Mouse (Mus musculus) heart, embryonic 12.5 days (tissue): ENCODE data around the gene Wnt4. TPM values are rescaled to one million over a fixed set of nuclear protein-coding genes. Genes with fewer than 3 reads are reported as not detected.

Source experiments
- ATAC-seq: fragments of 200-750 bp; cut with Nextera tagmentation; 2 replicates; pipeline ENCODE4 v1.8.0; 2017; ENCODE audit warnings: moderate TSS enrichment, moderate library complexity; ENCODE audit not compliant: insufficient number of reproducible peaks, low FRiP score
- H3K27ac ChIP-seq: fragments of 300-500 bp; sonication (generic); 2 replicates; pipeline ENCODE4 v1.5.1; 2016; ENCODE audit warnings: mild to moderate bottlenecking, moderate library complexity; ENCODE audit not compliant: poor library complexity, severe bottlenecking
- H3K27me3 ChIP-seq: fragments of 300-500 bp; sonication (generic); replicated peaks from 2 replicates; pipeline ENCODE4 v1.6.1; 2016; ENCODE audit warnings: mild to moderate bottlenecking, moderate library complexity
- H3K36me3 ChIP-seq: fragments of 300-500 bp; sonication (generic); 2 replicates; pipeline ENCODE4 v1.6.1; 2016; ENCODE audit warnings: mild to moderate bottlenecking, moderate library complexity
- H3K4me1 ChIP-seq: fragments of 300-500 bp; sonication (generic); replicated peaks from 2 replicates; pipeline ENCODE4 v1.6.1; 2016; ENCODE audit warnings: mild to moderate bottlenecking
- H3K4me2 ChIP-seq: fragments of 300-500 bp; sonication (generic); 2 replicates; pipeline ENCODE4 v1.6.1; 2016; ENCODE audit warnings: mild to moderate bottlenecking, moderate library complexity
- H3K4me3 ChIP-seq: fragments of 300-500 bp; sonication (generic); 2 replicates; pipeline ENCODE4 v1.5.1; 2016; ENCODE audit warnings: mild to moderate bottlenecking
- H3K9ac ChIP-seq: fragments of 300-500 bp; sonication (generic); 2 replicates; pipeline ENCODE4 v1.6.1; 2016; ENCODE audit warnings: mild to moderate bottlenecking, moderate library complexity
- H3K9me3 ChIP-seq: fragments of 300-500 bp; sonication (generic); replicated peaks from 2 replicates; pipeline ENCODE4 v1.6.1; 2016; ENCODE audit warnings: mild to moderate bottlenecking, moderate library complexity
- WGBS: fragments of 180-500 bp; shearing (Covaris S2); methylation state at CpG from one replicate; pipeline ENCODE4 v1.1.7; 2016; 5-methylcytosine and 5-hydroxymethylcytosine counted together
- polyA plus RNA-seq: library from polyadenylated mRNA; unstranded; fragments of >200 nt; fragmentation: Nextera tagmentation; extraction: Ambion mirVana; gene quantifications from 2 replicates; pipeline ENCODE4 v1.2.1, GENCODE M21; 2016

Gene Wnt4
- polyA plus RNA-seq, 1 experiment from 2014 or later, result 3.1 TPM

GRCm38 (mm10) chr4:137290250-137290649, 13.0 kb downstream of the Wnt4 start:
- no peak overlapping the region for H3K9ac ChIP-seq
- H3K4me2 ChIP-seq, result no peak overlapping the region
- no peak overlapping the region for H3K4me3 ChIP-seq
- no peak for ATAC-seq
- no peaks in the 10 kb centered on the region for H3K9me3 ChIP-seq
- WGBS, result 87% methylated on average over 3 of the region's 3 CpGs
- no peak overlapping the region for H3K27ac ChIP-seq
- H3K27me3 ChIP-seq, result peaks cover 10% of the 10 kb centered on the region
- H3K4me1 ChIP-seq, result no peaks in the 10 kb centered on the region
- H3K36me3 ChIP-seq, result no peaks in the 10 kb centered on the region

GRCm38 (mm10) chr4:137292625-137293024, 15.3 kb downstream of the Wnt4 start:
- ATAC-seq, result no peak
- Histone ChIP-seq H3K9me3 (no peaks in the 10 kb centered on the region), H3K9ac (no peak overlapping the region), H3K27me3 (no peaks in the 10 kb centered on the region; the same call in 1 of the 2 replicates), H3K4me2 (no peak overlapping the region), H3K4me3 (no peak overlapping the region), H3K36me3 (no peaks in the 10 kb centered on the region), H3K27ac (no peak overlapping the region), H3K4me1 (no peaks in the 10 kb centered on the region)
- WGBS, result 79% methylated on average over 7 of the region's 7 CpGs

GRCm38 (mm10) chr4:137294032-137294431, 16.7 kb downstream of the Wnt4 start:
- WGBS, result 76% methylated on average over 7 of the region's 7 CpGs
- ATAC-seq, result no peak
- H3K27ac ChIP-seq, result no peak overlapping the region
- H3K9me3 ChIP-seq, result no peaks in the 10 kb centered on the region
- H3K36me3 ChIP-seq, result no peaks in the 10 kb centered on the region
- H3K4me2 ChIP-seq, result no peak overlapping the region
- no peak overlapping the region for H3K4me3 ChIP-seq
- peaks cover 5% of the 10 kb centered on the region; the same call in 1 of the 2 replicates for H3K4me1 ChIP-seq
- no peak overlapping the region for H3K9ac ChIP-seq
- no peaks in the 10 kb centered on the region; the same call in 1 of the 2 replicates for H3K27me3 ChIP-seq

- H3K27ac ChIP-seq, result no peak overlapping the region
- H3K36me3 ChIP-seq, result no peaks in the 10 kb centered on the region
- ATAC-seq, result no peak
- H3K4me3 ChIP-seq, result no peak overlapping the region
- H3K9ac ChIP-seq, result no peak overlapping the region
- no peaks in the 10 kb centered on the region for H3K9me3 ChIP-seq
- WGBS, result 66% methylated on average over 5 of the region's 5 CpGs
- peaks cover 5% of the 10 kb centered on the region; the same call in 1 of the 2 replicates for H3K4me1 ChIP-seq
- no peak overlapping the region for H3K4me2 ChIP-seq
- no peaks in the 10 kb centered on the region; the same call in 1 of the 2 replicates for H3K27me3 ChIP-seq
Measured at GRCm38 (mm10) chr4:137294474-137294873, 17.2 kb downstream of the Wnt4 start.

- H3K4me2 ChIP-seq, result no peak overlapping the region
- no peaks in the 10 kb centered on the region; the same call in 1 of the 2 replicates for H3K27me3 ChIP-seq
- H3K4me1 ChIP-seq, result peaks cover 5% of the 10 kb centered on the region; the same call in 1 of the 2 replicates
- no peak overlapping the region for H3K27ac ChIP-seq
- 79% methylated on average over 8 of the region's 8 CpGs for WGBS
- no peak overlapping the region for H3K9ac ChIP-seq
- H3K36me3 ChIP-seq, result no peaks in the 10 kb centered on the region
- no peak overlapping the region for H3K4me3 ChIP-seq
- no peak for ATAC-seq
- H3K9me3 ChIP-seq, result no peaks in the 10 kb centered on the region
Measured at GRCm38 (mm10) chr4:137294951-137295350, 17.7 kb downstream of the Wnt4 start.

- H3K36me3 ChIP-seq, result no peaks in the 10 kb centered on the region
- no peak overlapping the region for H3K4me2 ChIP-seq
- 54% methylated on average over 4 of the region's 4 CpGs for WGBS
- H3K9ac ChIP-seq, result no peak overlapping the region
- peaks cover 18% of the 10 kb centered on the region for H3K4me1 ChIP-seq
- H3K27me3 ChIP-seq, result no peaks in the 10 kb centered on the region; the same call in 1 of the 2 replicates
- no peaks in the 10 kb centered on the region for H3K9me3 ChIP-seq
- no peak overlapping the region for H3K27ac ChIP-seq
- ATAC-seq, result no peak
- H3K4me3 ChIP-seq, result no peak overlapping the region
Measured at GRCm38 (mm10) chr4:137297611-137298010, 20.3 kb downstream of the Wnt4 start.

GRCm38 (mm10) chr4:137298406-137298805, 21.1 kb downstream of the Wnt4 start:
- Histone ChIP-seq H3K9ac (no peak overlapping the region), H3K27ac (no peak overlapping the region), H3K27me3 (no peaks in the 10 kb centered on the region; the same call in 1 of the 2 replicates), H3K4me2 (no peak overlapping the region), H3K4me3 (no peak overlapping the region), H3K9me3 (no peaks in the 10 kb centered on the region), H3K4me1 (peaks cover 20% of the 10 kb centered on the region), H3K36me3 (no peaks in the 10 kb centered on the region)
- ATAC-seq, result no peak
- 71% methylated on average over 8 of the region's 8 CpGs for WGBS

GRCm38 (mm10) chr4:137300227-137300626, 22.9 kb downstream of the Wnt4 start:
- Histone ChIP-seq H3K9me3 (no peaks in the 10 kb centered on the region), H3K9ac (no peak overlapping the region), H3K4me2 (no peak overlapping the region), H3K36me3 (no peaks in the 10 kb centered on the region), H3K4me3 (no peak overlapping the region), H3K4me1 (peaks cover 20% of the 10 kb centered on the region), H3K27me3 (no peaks in the 10 kb centered on the region; the same call in 1 of the 2 replicates), H3K27ac (no peak overlapping the region)
- WGBS, result 91% methylated on average over 13 of the region's 13 CpGs
- no peak for ATAC-seq

GRCm38 (mm10) chr4:137301635-137302034, 24.3 kb downstream of the Wnt4 start:
- H3K27me3 ChIP-seq, result no peaks in the 10 kb centered on the region
- H3K36me3 ChIP-seq, result no peaks in the 10 kb centered on the region
- ATAC-seq, result no peak
- H3K4me2 ChIP-seq, result no peak overlapping the region
- WGBS, result 54% methylated on average over 16 of the region's 16 CpGs
- no peak overlapping the region for H3K4me3 ChIP-seq
- H3K27ac ChIP-seq, result no peak overlapping the region
- H3K9ac ChIP-seq, result no peak overlapping the region
- peaks cover 26% of the 10 kb centered on the region for H3K4me1 ChIP-seq
- H3K9me3 ChIP-seq, result no peaks in the 10 kb centered on the region

GRCm38 (mm10) chr4:137304106-137304505, 26.8 kb downstream of the Wnt4 start:
- no peak overlapping the region for H3K4me3 ChIP-seq
- no peak overlapping the region for H3K9ac ChIP-seq
- no peak overlapping the region for H3K4me2 ChIP-seq
- no peak overlapping the region for H3K27ac ChIP-seq
- peaks cover 36% of the 10 kb centered on the region for H3K4me1 ChIP-seq
- no peaks in the 10 kb centered on the region for H3K27me3 ChIP-seq
- H3K9me3 ChIP-seq, result no peaks in the 10 kb centered on the region
- no peak for ATAC-seq
- no peaks in the 10 kb centered on the region for H3K36me3 ChIP-seq
- 88% methylated on average over 7 of the region's 7 CpGs for WGBS

GRCm38 (mm10) chr4:137305066-137305465, 27.8 kb downstream of the Wnt4 start:
- no peak overlapping the region for H3K4me3 ChIP-seq
- H3K9ac ChIP-seq, result no peak overlapping the region
- H3K36me3 ChIP-seq, result no peaks in the 10 kb centered on the region
- H3K27ac ChIP-seq, result no peak overlapping the region
- ATAC-seq, result no peak
- no peaks in the 10 kb centered on the region for H3K27me3 ChIP-seq
- no peaks in the 10 kb centered on the region for H3K9me3 ChIP-seq
- no peak overlapping the region for H3K4me2 ChIP-seq
- H3K4me1 ChIP-seq, result peaks cover 36% of the 10 kb centered on the region
- 86% methylated on average over 7 of the region's 7 CpGs for WGBS
